Comparison of ENCODE assay signal across 25 mouse cellular contexts in genomic region chr11:104013101-104013795, GRCm38 (mm10). TPM values are rescaled to one million over a fixed set of nuclear protein-coding genes. Genes with fewer than 3 reads are reported as not detected.
A peak's percentile ranks its signal among the peaks of the same experiment; 100 is the strongest.
DNase-seq lines count a peak whose midpoint lies in the region; ATAC-seq and TF ChIP-seq lines count a peak whose summit lies in the region.
"Had no signal": no experiment of that assay in that cellular context is flagged by ENCODE, and none has a peak within 500 bp of the region (broad histone marks: within the 10 kb centered on the region; RNA-seq: fewer than 3 reads in every experiment).

No protein-coding gene starts in this region.

- 82% methylated on average over 17 of the region's 17 CpGs for WGBS in hindbrain, postnatal 0 days
- WGBS in hindbrain, embryonic 14.5 days = 82% methylated on average over 17 of the region's 17 CpGs

- no peaks in the 10 kb centered on the region for H3K4me1 ChIP-seq in hindbrain, postnatal 0 days (ENCODE audit: insufficient read depth, low read length)
- H3K4me1 ChIP-seq in hindbrain, embryonic 14.5 days (replicated peaks; ENCODE audit: control insufficient read depth, insufficient read depth, low read length) = no peaks in the 10 kb centered on the region
- peaks cover 7% of the 10 kb centered on the region for H3K4me1 ChIP-seq in ES-Bruce4 (ENCODE audit: control insufficient read depth, insufficient read depth, low read length)
- H3K4me1 ChIP-seq: limb, embryonic 12.5 days; liver, embryonic 15.5 days; midbrain, embryonic 13.5 days; stomach, embryonic 15.5 days had no signal

- H3K27ac ChIP-seq in hindbrain, postnatal 0 days = no peak overlapping the region
- H3K27ac ChIP-seq in hindbrain, embryonic 14.5 days = no peak overlapping the region
- peak overlapping the region; percentile 32 for H3K27ac ChIP-seq in ES-Bruce4 (ENCODE audit: insufficient read depth, low read length)
- H3K27ac ChIP-seq: gastrocnemius, adult 2 months; limb, embryonic 12.5 days; liver, embryonic 15.5 days; midbrain, embryonic 13.5 days; stomach, embryonic 15.5 days had no signal

- no peaks in the 10 kb centered on the region for H3K9me3 ChIP-seq in hindbrain, postnatal 0 days (ENCODE audit: low read length)
- H3K9me3 ChIP-seq in hindbrain, embryonic 14.5 days (ENCODE audit: control insufficient read depth, low read length) = no peaks in the 10 kb centered on the region
- H3K9me3 ChIP-seq in ES-Bruce4 (replicated peaks; ENCODE audit: control insufficient read depth, insufficient read depth, low read length, poor library complexity, severe bottlenecking) = no peaks in the 10 kb centered on the region
- H3K9me3 ChIP-seq: G1E; limb, embryonic 12.5 days; liver, embryonic 15.5 days; midbrain, embryonic 13.5 days; stomach, embryonic 15.5 days had no signal

- H3K36me3 ChIP-seq in hindbrain, postnatal 0 days (ENCODE audit: insufficient read depth, low read length) = no peaks in the 10 kb centered on the region
- H3K36me3 ChIP-seq in hindbrain, embryonic 14.5 days (replicated peaks; ENCODE audit: control insufficient read depth, insufficient read depth) = no peaks in the 10 kb centered on the region
- no peaks in the 10 kb centered on the region for H3K36me3 ChIP-seq in ES-Bruce4 (ENCODE audit: control insufficient read depth, insufficient read depth, low read length, poor library complexity, severe bottlenecking)
- H3K36me3 ChIP-seq: G1E; limb, embryonic 12.5 days; liver, embryonic 15.5 days; midbrain, embryonic 13.5 days; stomach, embryonic 15.5 days had no signal

- H3K4me3 ChIP-seq in hindbrain, postnatal 0 days (ENCODE audit: low read length) = no peak overlapping the region
- no peak overlapping the region for H3K4me3 ChIP-seq in hindbrain, embryonic 14.5 days (replicated peaks; ENCODE audit: low read length)
- no peak overlapping the region for H3K4me3 ChIP-seq in ES-Bruce4 (ENCODE audit: low read depth, low read length)
- H3K4me3 ChIP-seq: erythroblast, embryonic 14.5 days; gastrocnemius, adult 2 months; limb, embryonic 12.5 days; liver, embryonic 15.5 days; midbrain, embryonic 13.5 days; stomach, embryonic 15.5 days had no signal

- ATAC-seq in hindbrain, postnatal 0 days = no peak
- ATAC-seq in hindbrain, embryonic 14.5 days (ENCODE audit: low FRiP score) = no peak
- ATAC-seq: forebrain, embryonic 16.5 days; intestine, embryonic 16.5 days; midbrain, embryonic 13.5 days had no signal

- peak; percentile 24 for DNase-seq in hindbrain, postnatal 0 days (ENCODE audit: low spot score)
- DNase-seq in hindbrain, embryonic 14.5 days (ENCODE audit: low spot score) = no peak
- DNase-seq in A20 (ENCODE audit: low read depth, low spot score) = peak; percentile 85
- DNase-seq in spleen, postnatal 14 days (ENCODE audit: low spot score in 2 of 2) = peak; percentile 13 to 41
- no peak for DNase-seq in heart, adult 18-20 months
- DNase-seq in thymus, postnatal 10 days (ENCODE audit: low spot score in 2 of 2) = no peak
- DNase-seq in lung, postnatal 36 days = no peak
- DNase-seq: adrenal gland, adult 8-10 months; cerebellum, adult 8-10 months; gastrocnemius, adult 2 months; heart, postnatal 14 days; kidney, adult 9 months; kidney, postnatal 14 days; layer of hippocampus, adult 9-11 months; lung, embryonic 14.5 days; thymus, postnatal 14 days had no signal

- no peak overlapping the region for H3K9ac ChIP-seq in hindbrain, postnatal 0 days (replicated peaks; ENCODE audit: low read length)
- no peak overlapping the region for H3K9ac ChIP-seq in hindbrain, embryonic 14.5 days
- no peak overlapping the region for H3K9ac ChIP-seq in ES-Bruce4 (ENCODE audit: low read depth, poor library complexity, severe bottlenecking)
- H3K9ac ChIP-seq: limb, embryonic 12.5 days; liver, embryonic 15.5 days; lung, embryonic 14.5 days; midbrain, embryonic 13.5 days; stomach, embryonic 15.5 days had no signal

- H3K27me3 ChIP-seq in hindbrain, postnatal 0 days (ENCODE audit: insufficient read depth, low read length) = no peaks in the 10 kb centered on the region
- no peaks in the 10 kb centered on the region for H3K27me3 ChIP-seq in hindbrain, embryonic 14.5 days (ENCODE audit: control insufficient read depth, insufficient read depth, low read length)
- no peaks in the 10 kb centered on the region for H3K27me3 ChIP-seq in ES-Bruce4 (ENCODE audit: control insufficient read depth, insufficient read depth, low read length, poor library complexity, severe bottlenecking)
- H3K27me3 ChIP-seq: limb, embryonic 12.5 days; liver, embryonic 15.5 days; midbrain, embryonic 13.5 days; stomach, embryonic 15.5 days had no signal

- H3K4me2 ChIP-seq in hindbrain, postnatal 0 days (ENCODE audit: low read depth, low read length) = no peak overlapping the region
- H3K4me2 ChIP-seq in hindbrain, embryonic 14.5 days (replicated peaks) = no peak overlapping the region
- H3K4me2 ChIP-seq: limb, embryonic 12.5 days; liver, embryonic 15.5 days; lung, embryonic 14.5 days; midbrain, embryonic 13.5 days; stomach, embryonic 15.5 days had no signal

- TF ChIP-seq POLR2A in ES-Bruce4 (IDR thresholded peaks at IDR 0.05; ENCODE audit: insufficient read depth, low read length) = no peak

- no peak for TF ChIP-seq CTCF in hindbrain, postnatal 0 days (IDR thresholded peaks at IDR 0.05; ENCODE audit: low read depth)
- TF ChIP-seq CTCF in ES-Bruce4 (IDR thresholded peaks at IDR 0.05; ENCODE audit: low read depth, low read length) = no peak

- peak; percentile 52; the same call in 1 of the 2 replicates for TF ChIP-seq EP300 in ES-Bruce4 (IDR thresholded peaks at IDR 0.05; ENCODE audit: insufficient read depth, low read depth, low read length)

RNA-seq across cellular contexts. Expression of gene Arf2, which starts 46.7 kb away (rescaled TPM):
- total RNA-seq in hindbrain, postnatal 0 days (2014; rRNA removed) = 117 and 141 TPM in 2 replicates
- polyA plus RNA-seq in hindbrain, postnatal 0 days (2015; fragmentation: Nextera tagmentation; extraction: Ambion mirVana) = 180 and 191 TPM in 2 replicates
- 196 and 207 TPM in 2 replicates for polyA plus RNA-seq in hindbrain, embryonic 14.5 days (2014; fragmentation: Nextera tagmentation; extraction: Ambion mirVana)
- polyA plus RNA-seq in ES-Bruce4 (2011; ENCODE audit: insufficient read depth, insufficient read length, low read depth, missing spikeins) = 16.7 and 16.9 TPM in 2 replicates
- total RNA-seq in heart, adult 18-20 months (2021) = 10 to 100 TPM; 24.2 to 30.8 TPM

RNA-seq across cellular contexts. Expression of gene Nsf, which starts 59.4 kb away (rescaled TPM):
- total RNA-seq in hindbrain, postnatal 0 days (2014; rRNA removed) = 143 and 150 TPM in 2 replicates
- 220 and 230 TPM in 2 replicates for polyA plus RNA-seq in hindbrain, postnatal 0 days (2015; fragmentation: Nextera tagmentation; extraction: Ambion mirVana)
- polyA plus RNA-seq in hindbrain, embryonic 14.5 days (2014; fragmentation: Nextera tagmentation; extraction: Ambion mirVana) = 178 and 206 TPM in 2 replicates
- 60.4 and 69.8 TPM in 2 replicates for polyA plus RNA-seq in ES-Bruce4 (2011; ENCODE audit: insufficient read depth, insufficient read length, low read depth, missing spikeins)
- total RNA-seq in heart, adult 18-20 months (2021) = 10 to 100 TPM; 23.8 to 33.2 TPM

Comparison
In these comparisons a context has a peak if more than half of its experiments do, and no peak if none do; other contexts are left out.
1. DNase-seq: peak in hindbrain, postnatal 0 days (single experiment), A20 (single experiment) and spleen, postnatal 14 days (2 of 2); none in hindbrain, embryonic 14.5 days (single experiment), heart, adult 18-20 months (0 of 2), thymus, postnatal 10 days (0 of 2) and lung, postnatal 36 days (single experiment).
2. RNA of gene Arf2, which starts 46.7 kb away (polyA plus RNA-seq): 196 to 207 TPM in hindbrain, embryonic 14.5 days and 180 to 191 TPM in hindbrain, postnatal 0 days; 16.7 to 16.9 TPM in ES-Bruce4; every median in the first group is over 10 times any median in the second.